ENCODE assay signal across 24 mouse cellular contexts in genomic region chr7:125622741-125623685, GRCm38 (mm10). TPM values are rescaled to one million over a fixed set of nuclear protein-coding genes. Genes with fewer than 3 reads are reported as not detected.
DNase-seq lines count a peak whose midpoint lies in the region; ATAC-seq lines count a peak whose summit lies in the region.
"Had no signal": no experiment of that assay in that cellular context is flagged by ENCODE, and none has a peak within 500 bp of the region (broad histone marks: within the 10 kb centered on the region; RNA-seq: fewer than 3 reads in every experiment).

No protein-coding gene starts in this region.

- no peak overlapping the region for H3K4me2 ChIP-seq in forebrain, embryonic 14.5 days (ENCODE audit: low read length)
- no peak overlapping the region for H3K4me2 ChIP-seq in midbrain, embryonic 15.5 days
- H3K4me2 ChIP-seq: forebrain, embryonic 12.5 days; heart, embryonic 12.5 days; kidney, embryonic 15.5 days; limb, embryonic 12.5 days; neural tube, embryonic 12.5 days; stomach, embryonic 15.5 days had no signal

- peak; percentile 51 to 60 for DNase-seq in lung, adult 18-20 months
- no peak for DNase-seq in lung, postnatal 14 days
- DNase-seq in NIH3T3 (ENCODE audit: low read depth) = peak; percentile 14
- DNase-seq in lung, postnatal 4 days = peak; percentile 23 to 48
- no peak for DNase-seq in forebrain, embryonic 14.5 days (ENCODE audit: low spot score)
- DNase-seq: adrenal gland, postnatal 25 days; cerebellum, adult 11-12 months; cerebellum, postnatal 10 days; heart, postnatal 14 days; kidney, postnatal 36 days; midbrain, embryonic 14.5 days; right cerebral cortex, postnatal 14 days; thymus, postnatal 36 days had no signal

- no peak overlapping the region for H3K27ac ChIP-seq in forebrain, embryonic 14.5 days (ENCODE audit: low read depth, low read length)
- H3K27ac ChIP-seq in midbrain, embryonic 15.5 days = no peak overlapping the region
- H3K27ac ChIP-seq: forebrain, embryonic 12.5 days; hindbrain, postnatal 0 days; kidney, embryonic 15.5 days; limb, embryonic 12.5 days; liver, embryonic 14.5 days; neural tube, embryonic 12.5 days; stomach, embryonic 15.5 days had no signal

- no peak overlapping the region for H3K4me3 ChIP-seq in forebrain, embryonic 14.5 days (ENCODE audit: low read depth, low read length)
- H3K4me3 ChIP-seq in midbrain, embryonic 15.5 days = no peak overlapping the region
- H3K4me3 ChIP-seq: forebrain, embryonic 12.5 days; heart, embryonic 12.5 days; kidney, embryonic 15.5 days; limb, embryonic 12.5 days; neural tube, embryonic 12.5 days; stomach, embryonic 15.5 days had no signal

- no peaks in the 10 kb centered on the region for H3K27me3 ChIP-seq in forebrain, embryonic 14.5 days (replicated peaks; ENCODE audit: control insufficient read depth, insufficient read depth, low read length)
- H3K27me3 ChIP-seq in midbrain, embryonic 15.5 days (replicated peaks) = no peaks in the 10 kb centered on the region
- H3K27me3 ChIP-seq: forebrain, embryonic 12.5 days; heart, embryonic 12.5 days; kidney, embryonic 15.5 days; limb, embryonic 12.5 days; neural tube, embryonic 12.5 days; stomach, embryonic 15.5 days had no signal

- ATAC-seq in granulocyte monocyte progenitor cell, adult 5-6 weeks (replicated peaks; ENCODE audit: poor library complexity, severe bottlenecking) = peak; percentile 13; the same call in 1 of the 2 replicates
- ATAC-seq in forebrain, embryonic 14.5 days = no peak
- ATAC-seq in midbrain, embryonic 15.5 days (replicated peaks) = no peak
- ATAC-seq: hindbrain, postnatal 0 days; intestine, embryonic 16.5 days had no signal

- H3K4me1 ChIP-seq in forebrain, embryonic 14.5 days (ENCODE audit: control insufficient read depth, insufficient read depth, low read length) = no peaks in the 10 kb centered on the region
- H3K4me1 ChIP-seq in midbrain, embryonic 15.5 days = no peaks in the 10 kb centered on the region
- H3K4me1 ChIP-seq: forebrain, embryonic 12.5 days; neural tube, embryonic 12.5 days; stomach, embryonic 15.5 days had no signal

- H3K9ac ChIP-seq in forebrain, embryonic 14.5 days (ENCODE audit: low read length) = no peak overlapping the region
- no peak overlapping the region for H3K9ac ChIP-seq in midbrain, embryonic 15.5 days
- H3K9ac ChIP-seq: forebrain, embryonic 12.5 days; heart, embryonic 12.5 days; kidney, embryonic 15.5 days; limb, embryonic 12.5 days; liver, embryonic 14.5 days; neural tube, embryonic 12.5 days; stomach, embryonic 15.5 days had no signal

- H3K9me3 ChIP-seq in forebrain, embryonic 14.5 days (replicated peaks; ENCODE audit: control insufficient read depth, low read length) = no peaks in the 10 kb centered on the region
- no peaks in the 10 kb centered on the region for H3K9me3 ChIP-seq in midbrain, embryonic 15.5 days
- H3K9me3 ChIP-seq: forebrain, embryonic 12.5 days; kidney, embryonic 15.5 days; limb, embryonic 12.5 days; neural tube, embryonic 12.5 days; stomach, embryonic 15.5 days had no signal

- no peaks in the 10 kb centered on the region for H3K36me3 ChIP-seq in forebrain, embryonic 14.5 days (ENCODE audit: control insufficient read depth, insufficient read depth, low read length)
- H3K36me3 ChIP-seq in midbrain, embryonic 15.5 days (replicated peaks) = no peaks in the 10 kb centered on the region
- H3K36me3 ChIP-seq: forebrain, embryonic 12.5 days; heart, embryonic 12.5 days; kidney, embryonic 15.5 days; limb, embryonic 12.5 days; neural tube, embryonic 12.5 days; stomach, embryonic 15.5 days had no signal

- 88% methylated on average over 7 of the region's 7 CpGs for WGBS in forebrain, embryonic 14.5 days
- WGBS in midbrain, embryonic 15.5 days = 84% methylated on average over 7 of the region's 7 CpGs

RNA-seq across cellular contexts. Expression of gene Il21r, which starts 19.8 kb away (rescaled TPM):
- total RNA-seq in granulocyte monocyte progenitor cell, adult 5-6 weeks (2014; fragmentation: Nextera tagmentation) = 1.8 and 8.8 TPM in 2 replicates
- total RNA-seq in granulocyte monocyte progenitor cell, adult 5-6 weeks (2017) = 7.5 and 8.2 TPM in 2 replicates
- 0.17 and 0.22 TPM in 2 replicates for polyA plus RNA-seq in forebrain, embryonic 14.5 days (2014; fragmentation: Nextera tagmentation; extraction: Ambion mirVana)
- polyA plus RNA-seq in midbrain, embryonic 15.5 days (2015; fragmentation: Nextera tagmentation; extraction: Ambion mirVana) = 0.39 and 0.41 TPM in 2 replicates

Comparison
In these comparisons a context has a peak if more than half of its experiments do, and no peak if none do; other contexts are left out.
1. DNase-seq: peak in lung, adult 18-20 months (2 of 2), NIH3T3 (single experiment) and lung, postnatal 4 days (2 of 2); none in lung, postnatal 14 days (single experiment) and forebrain, embryonic 14.5 days (single experiment).